Mouse (Mus musculus) stomach, postnatal 0 days (tissue): ENCODE results near the gene Ddx39b.

Experiments used
- CTCF ChIP-seq: IDR thresholded peaks from 2 replicates; pipeline ENCODE4 v1.5.1; 2016; ENCODE audit warnings: antibody characterized with exemption, low read depth, mild to moderate bottlenecking, moderate library complexity
- EP300 ChIP-seq: optimal IDR thresholded peaks from 2 replicates; pipeline ENCODE3; 2016; ENCODE audit warnings: antibody characterized with exemption

- no peak for TF ChIP-seq EP300
- TF ChIP-seq CTCF: no peak
Observed at GRCm38 (mm10) chr17:35222299-35222698, 19.2 kb upstream of the Ddx39b start.
